Mouse (Mus musculus): ENCODE measurements around the gene Mapk12.

The Mapk12 gene

DNA sequence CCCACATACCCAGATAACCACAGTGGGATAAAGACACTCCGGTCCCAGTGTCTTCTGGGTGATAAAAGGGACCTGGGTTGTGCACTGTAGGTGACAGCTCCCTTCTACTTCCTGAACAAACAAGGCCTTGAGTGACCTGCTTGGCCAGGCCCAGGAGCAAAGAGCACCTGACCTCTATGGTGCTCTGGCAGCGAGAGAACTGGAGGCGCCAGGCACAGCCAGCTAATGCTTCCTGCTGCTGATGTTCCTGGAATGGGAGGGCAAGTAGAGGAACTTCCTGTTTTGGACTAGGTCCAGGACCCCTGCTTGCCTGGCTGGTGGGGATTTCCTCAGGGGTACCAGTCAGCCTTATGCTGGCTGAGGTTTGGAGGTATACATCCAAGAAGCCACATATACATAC lies 29.6 kb upstream of the Mapk12 start:
- peak; percentile 63 for DNase-seq

DNA sequence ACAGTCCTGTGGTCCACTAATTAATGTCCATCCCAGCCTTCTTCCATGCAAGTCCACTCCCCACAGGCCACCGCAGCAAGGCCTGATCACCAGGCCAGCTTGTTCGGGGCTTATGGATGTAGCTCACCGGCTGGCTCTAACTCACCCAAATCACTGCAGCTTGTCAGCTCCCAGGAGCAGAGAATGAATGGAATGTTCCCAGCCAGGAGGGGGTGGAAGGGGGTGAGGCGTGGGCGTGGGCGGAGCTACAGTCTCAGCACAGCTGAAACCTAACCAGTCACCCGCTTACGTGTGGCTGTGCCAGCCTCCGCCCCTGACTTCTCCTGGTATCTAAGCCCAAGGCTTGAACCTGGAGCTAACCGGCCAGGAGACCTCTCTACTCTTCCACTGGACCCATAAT lies 28.9 kb upstream of the Mapk12 start:
- peak; percentile 91 for DNase-seq

DNA sequence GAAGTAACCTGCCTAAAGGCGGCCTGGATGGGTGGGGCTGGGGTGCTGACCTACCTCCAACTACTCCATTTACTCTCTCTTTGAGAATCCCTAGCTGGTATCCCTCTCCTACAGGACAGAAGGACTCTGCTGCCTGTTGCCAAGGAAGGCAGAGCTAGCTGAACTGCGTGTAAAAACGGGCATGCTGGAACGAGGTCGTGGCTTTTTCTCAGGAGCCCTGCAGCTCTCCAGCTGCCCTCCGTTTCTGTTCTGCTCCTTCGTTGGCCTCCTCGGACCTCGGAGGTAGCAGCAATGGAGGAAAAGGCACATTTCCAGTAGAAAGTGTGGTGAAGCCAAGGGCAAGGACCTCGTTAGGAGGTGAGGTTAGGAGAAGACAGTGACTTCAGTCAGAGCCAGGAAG lies 28.4 kb upstream of the Mapk12 start:
- DNase-seq = peak; percentile 71

DNA sequence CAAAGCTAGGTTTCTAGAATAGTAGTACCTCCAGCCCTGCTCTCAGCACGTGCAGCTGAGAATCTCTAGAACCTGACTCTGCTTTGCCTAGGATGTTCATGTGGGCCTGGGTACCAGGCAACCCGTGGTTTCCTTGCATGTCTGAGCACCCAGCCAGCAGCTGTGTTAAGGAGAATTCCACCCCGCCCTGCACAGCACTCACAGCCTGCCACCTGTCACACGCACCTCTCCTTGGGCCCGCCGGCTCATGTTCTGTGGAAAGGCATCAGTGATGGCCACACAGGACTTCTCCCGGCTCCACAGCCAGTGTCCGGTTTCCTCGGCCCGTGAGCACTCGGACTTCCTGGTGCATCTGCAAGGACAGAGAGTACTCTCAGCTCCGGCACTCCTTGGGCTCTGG lies 25.0 kb upstream of the Mapk12 start:
- DNase-seq = no peak

- no peak for DNase-seq
Measured at GRCm38 (mm10) chr15:89161397-89161796, 20.9 kb upstream of the Mapk12 start.

GRCm38 (mm10) chr15:89158516-89158915 lies 18.0 kb upstream of the Mapk12 start:
- DNase-seq = no peak

DNA sequence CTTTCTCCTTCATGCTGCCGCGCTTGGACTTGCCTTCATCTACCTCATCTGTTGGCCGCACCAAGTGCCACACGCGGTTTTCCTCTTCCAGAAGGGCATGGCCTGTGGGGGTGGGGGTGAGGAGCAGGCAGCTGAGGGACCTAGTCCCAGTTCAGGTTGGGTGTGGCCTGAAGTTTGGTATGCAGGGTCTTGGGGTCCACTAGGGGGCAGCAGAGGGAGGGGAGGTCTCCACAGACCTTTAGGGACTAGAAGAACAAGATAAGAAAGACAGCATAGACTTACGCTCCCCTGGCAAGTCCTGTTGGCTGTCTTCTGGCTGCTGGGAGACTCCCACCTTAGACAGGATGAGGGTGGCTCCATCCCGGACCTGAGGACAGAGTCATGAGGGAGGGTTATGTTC lies 17.5 kb upstream of the Mapk12 start:
- DNase-seq = peak; percentile 71

DNA sequence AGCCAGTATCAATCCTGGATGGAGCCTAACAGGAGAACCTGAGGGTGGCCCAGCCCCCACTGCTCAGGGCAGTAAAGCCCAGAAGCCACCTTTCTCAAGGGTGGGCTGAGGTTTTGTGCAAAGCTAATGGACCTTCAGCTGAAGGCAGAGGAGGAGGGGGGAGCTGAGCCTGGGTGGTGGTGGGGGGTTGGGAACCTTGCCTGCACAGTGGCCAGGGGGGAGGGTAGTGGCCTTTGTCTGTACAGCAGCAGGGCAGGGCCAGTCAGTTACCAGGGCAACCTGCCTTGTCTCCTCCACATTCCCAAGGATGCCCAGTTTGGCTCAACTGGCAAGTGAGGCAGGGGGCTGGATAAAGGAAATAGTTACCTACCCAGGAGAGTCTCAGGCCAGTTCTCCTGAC lies 11.8 kb upstream of the Mapk12 start:
- no peak for DNase-seq

DNA sequence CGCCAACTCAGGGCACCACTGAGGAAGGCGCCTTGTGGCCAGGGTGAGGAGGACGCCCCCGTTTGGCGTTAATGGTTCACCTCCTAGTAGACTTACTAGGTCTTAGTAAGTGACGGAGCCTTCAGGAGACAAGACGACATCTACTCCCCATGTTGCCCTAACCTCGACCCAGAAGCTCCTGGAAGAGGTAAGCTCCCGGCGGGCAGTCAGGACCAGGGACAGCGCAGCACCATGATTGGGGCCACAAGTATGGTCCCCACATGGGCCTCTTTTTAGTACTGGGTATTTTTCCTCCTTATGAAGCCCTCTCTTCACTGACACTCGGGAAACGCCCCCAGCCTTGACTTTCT lies 9.5 kb upstream of the Mapk12 start:
- DNase-seq = no peak

DNA sequence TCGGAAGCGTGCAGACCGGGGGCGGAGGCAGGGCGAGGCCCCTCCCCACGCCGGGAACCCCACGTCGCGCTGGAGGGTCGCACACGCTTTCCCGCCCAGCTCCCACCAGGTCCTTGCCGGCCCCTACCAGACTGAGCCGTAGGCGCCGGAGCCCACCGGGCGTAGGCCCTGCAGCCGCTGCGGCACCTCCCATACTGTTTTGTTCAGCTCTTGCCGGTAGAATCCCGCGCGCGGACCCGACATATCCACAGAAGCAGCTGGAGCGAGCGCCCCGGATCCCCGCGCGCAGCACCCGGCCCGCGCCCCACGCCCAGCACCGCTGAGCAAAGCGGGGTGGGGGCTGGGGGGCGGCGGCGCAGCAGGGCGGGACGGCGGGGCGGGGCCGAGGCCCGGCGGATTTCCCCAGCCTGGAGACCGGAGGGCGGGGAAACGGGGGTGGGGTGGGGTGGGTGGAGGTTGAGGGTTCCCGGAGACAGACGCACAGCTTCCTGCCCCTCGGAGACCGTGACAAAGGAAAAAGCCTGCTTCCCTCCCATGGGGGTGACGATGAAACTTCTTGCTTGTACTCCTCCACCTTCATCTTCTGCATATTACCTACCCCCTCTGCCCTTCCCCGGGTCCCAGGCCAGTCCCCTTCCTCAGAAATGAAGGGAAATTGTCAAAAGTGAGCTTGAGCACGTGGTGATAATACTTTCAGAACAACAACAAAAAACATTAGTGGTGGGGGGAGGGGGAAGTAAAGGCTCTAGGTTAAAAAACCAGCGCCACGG lies 9.0 kb upstream of the Mapk12 start, which contains the start of gene Mapk11:
Gene Mapk11, minus strand, starts transcription at position 358 of the 770 bp plus-strand sequence.
- peak; percentile 60 for DNase-seq

DNA sequence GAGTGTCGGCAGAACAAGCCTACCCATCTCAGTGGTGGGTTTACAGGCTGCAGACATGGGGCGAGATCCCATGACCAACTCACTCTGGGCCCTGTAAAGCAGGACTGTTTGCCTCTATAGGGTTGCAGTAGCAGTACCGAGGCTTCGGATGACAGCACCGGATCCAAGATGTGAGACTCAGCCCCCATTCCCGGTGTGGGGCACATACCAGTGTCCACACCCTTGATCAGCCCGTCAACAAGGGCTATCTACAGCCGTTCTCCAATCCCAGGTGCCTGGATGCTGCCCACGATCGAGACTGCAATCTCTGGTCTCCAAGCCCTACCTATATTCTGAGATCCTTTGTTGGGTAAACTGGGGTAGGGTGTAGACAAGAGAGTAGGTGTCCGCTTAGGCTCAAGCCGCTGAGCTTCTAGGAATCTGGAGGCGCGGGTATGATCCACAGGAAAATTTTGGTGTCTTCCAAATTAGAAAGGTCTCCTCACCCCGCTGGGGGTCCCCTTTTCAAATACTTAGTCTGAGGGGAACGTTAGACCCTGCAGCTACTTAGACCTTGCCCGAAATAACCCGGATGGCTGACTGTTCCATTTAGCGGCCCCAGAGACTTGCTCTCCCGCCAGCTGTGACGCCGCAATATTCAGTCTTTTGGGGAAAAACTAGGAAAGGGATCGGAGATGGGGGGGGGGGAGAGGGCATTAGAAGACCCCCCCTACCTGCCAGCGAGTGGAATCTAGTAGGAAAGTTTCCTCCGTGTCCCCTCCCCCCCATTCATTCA lies 8.2 kb upstream of the Mapk12 start:
- DNase-seq = peak; percentile 57

DNA sequence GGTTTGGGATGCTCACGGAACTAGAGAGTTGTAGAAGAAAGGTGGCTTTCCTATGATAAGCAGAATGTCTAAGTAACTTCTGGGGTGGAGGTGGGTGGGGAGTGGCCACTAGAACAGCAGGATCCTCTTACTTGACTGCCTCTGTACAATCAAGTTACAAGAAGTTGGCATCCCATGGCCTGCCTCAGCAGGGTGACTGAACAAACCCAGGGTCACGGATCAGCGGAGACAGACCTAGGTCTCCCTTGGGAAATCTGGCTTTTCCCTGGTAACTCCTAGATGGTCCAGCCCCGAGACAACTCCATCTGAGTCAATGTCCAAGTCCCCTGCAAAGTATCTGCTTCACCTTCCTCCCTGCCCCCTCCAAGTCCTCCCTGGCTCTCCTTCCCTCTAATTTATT lies 7.4 kb upstream of the Mapk12 start:
- DNase-seq = no peak

DNA sequence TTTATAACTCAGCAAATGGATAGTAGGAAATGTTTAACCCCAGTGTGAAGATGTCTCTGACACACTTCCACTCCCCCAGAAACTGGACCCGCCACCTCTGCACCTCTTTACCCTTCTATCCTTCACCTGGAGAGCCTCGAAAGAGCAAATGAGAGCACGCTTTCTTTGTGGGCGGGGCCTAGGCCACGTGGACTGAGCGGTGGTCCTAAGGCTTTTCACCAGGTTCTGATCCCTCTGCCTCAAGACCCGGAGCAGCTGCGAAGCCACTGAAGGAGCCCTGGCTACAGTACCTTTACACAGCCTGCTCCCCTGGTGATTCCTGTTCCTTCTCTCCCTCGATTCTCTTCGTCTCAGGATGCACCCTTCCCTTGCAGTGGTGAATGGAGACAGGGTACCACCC lies 7.0 kb upstream of the Mapk12 start:
- peak; percentile 62 for DNase-seq

- peak; percentile 72 for DNase-seq
Measured at GRCm38 (mm10) chr15:89147024-89147423, 6.5 kb upstream of the Mapk12 start.

DNA sequence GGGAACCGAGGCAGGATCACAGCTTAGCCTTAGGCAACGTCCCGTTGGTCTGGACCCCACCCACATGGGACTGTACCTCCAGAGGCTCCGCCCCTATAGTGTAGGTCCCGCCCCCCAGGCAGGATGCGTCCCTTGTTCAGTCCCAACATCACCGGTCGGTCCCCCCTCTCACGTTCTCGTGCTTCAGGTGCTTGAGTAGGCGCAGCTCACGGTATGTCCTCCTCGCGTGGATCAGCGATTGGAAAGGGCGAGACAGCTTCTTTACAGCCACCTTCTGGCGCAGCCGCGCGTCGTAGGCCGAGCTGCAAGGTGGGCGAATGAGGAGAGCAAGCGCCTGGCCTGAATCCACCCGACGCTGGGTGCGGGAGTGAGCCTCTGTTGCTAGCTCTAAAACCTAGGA lies 6.0 kb upstream of the Mapk12 start:
- DNase-seq = peak; percentile 88

GRCm38 (mm10) chr15:89145813-89146350 lies 5.4 kb upstream of the Mapk12 start:
- DNase-seq = peak; percentile 61

- DNase-seq = no peak
Measured at GRCm38 (mm10) chr15:89144965-89145364, 4.5 kb upstream of the Mapk12 start.

DNA sequence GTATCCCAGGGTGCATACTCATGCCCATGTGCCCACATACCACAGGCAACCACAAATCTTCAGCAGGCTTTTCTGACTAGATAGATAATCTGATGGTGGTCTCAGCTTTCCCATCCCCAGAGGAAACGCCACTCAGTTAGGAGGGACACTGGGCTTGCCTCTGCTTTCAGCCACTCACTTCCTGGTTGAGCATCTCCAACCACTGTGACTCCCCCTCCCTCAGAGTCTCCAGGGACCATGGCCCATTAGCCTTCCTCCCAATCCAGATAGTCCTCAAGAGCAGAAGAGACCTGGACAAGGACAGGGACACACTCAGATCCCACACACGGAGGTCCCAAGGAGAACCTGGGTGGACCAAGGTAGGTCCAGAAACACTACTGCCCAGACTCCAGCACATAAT lies 2.6 kb upstream of the Mapk12 start:
- no peak for DNase-seq

DNA sequence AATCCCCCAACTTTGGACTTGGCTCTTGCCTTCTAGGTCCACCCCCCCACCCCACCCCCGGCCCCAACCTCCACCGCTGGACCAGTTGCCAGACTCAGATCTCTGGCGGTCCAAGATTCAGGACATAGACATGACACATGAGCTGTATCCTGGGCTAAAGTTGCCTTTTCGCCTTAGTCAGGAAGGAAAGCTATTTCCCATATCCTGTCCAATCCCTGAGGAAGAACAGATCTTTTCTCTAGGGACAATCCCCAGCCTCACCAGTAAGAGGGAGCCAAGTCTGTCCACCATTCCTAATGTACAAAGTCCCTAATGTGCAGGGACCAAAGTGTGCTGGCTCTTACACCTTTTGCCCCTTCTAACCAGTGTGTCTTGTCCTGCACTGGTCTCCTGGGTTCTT lies 1.4 kb upstream of the Mapk12 start:
- DNase-seq = no peak

- peak; percentile 60 for DNase-seq
Measured at GRCm38 (mm10) chr15:89141443-89141842, 940 bp upstream of the Mapk12 start.

GRCm38 (mm10) chr15:89140048-89140658 lies 350 bp downstream of the Mapk12 start:
- DNase-seq = peak; percentile 85

- peak; percentile 41 for DNase-seq
Measured at GRCm38 (mm10) chr15:89138531-89138930, 2.0 kb downstream of the Mapk12 start.

- DNase-seq = peak; percentile 68
Measured at GRCm38 (mm10) chr15:89138046-89138405, 2.5 kb downstream of the Mapk12 start.

All from cerebellum, adult 11-12 months (tissue).